Mouse (Mus musculus) cerebellum, postnatal 10 days (tissue): ENCODE measurements at regions not wholly inside any gene's neighbourhood (a gene's known extent, or its start where the extent isn't known, plus 50 kb on each side); places are given as distances from the start of the nearest gene placed in this dataset.
A peak's percentile ranks its signal among the peaks of the same experiment; 100 is the strongest.

ENCODE experiments used
- DNase-seq, 2 experiments: peaks; one replicate each; pipeline ENCODE4 v3.0.0; 2021; ENCODE audit warnings: mixed read lengths in 2 of 2

GRCm38 (mm10) chr12:9438575-9439161 lies 131.2 kb upstream of the Osr1 start:
- DNase-seq: peak; percentile 5 to 11

- no peak for DNase-seq
Measured at GRCm38 (mm10) chr12:9450620-9451019, 119.3 kb upstream of the Osr1 start.

- DNase-seq: no peak
Measured at GRCm38 (mm10) chr12:9460193-9460592, 109.7 kb upstream of the Osr1 start.

- DNase-seq: no peak
Measured at GRCm38 (mm10) chr12:9469655-9470470, 100.1 kb upstream of the Osr1 start.

- DNase-seq: no peak
Measured at GRCm38 (mm10) chr12:9475836-9476235, 94.1 kb upstream of the Osr1 start.

DNA sequence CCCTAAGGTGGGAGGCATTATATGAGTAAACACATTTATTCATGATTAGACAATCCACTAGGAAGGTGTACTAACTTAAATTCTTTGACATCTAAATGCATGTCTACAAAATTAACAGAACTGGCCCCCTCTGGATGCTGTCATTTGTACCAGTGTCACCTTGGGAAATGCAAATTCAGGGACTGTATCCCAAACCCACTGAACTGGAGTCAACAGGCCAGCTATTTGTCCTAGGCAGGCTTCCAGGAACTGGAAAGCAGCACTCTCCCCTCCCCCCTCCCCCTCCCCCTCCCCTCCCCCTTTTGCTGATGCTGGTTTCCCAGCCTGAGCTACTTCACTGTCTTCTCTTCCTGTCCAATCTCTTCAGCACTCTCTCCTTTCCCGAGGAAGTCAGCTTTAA lies 91.7 kb upstream of the Osr1 start:
- no peak for DNase-seq

DNA sequence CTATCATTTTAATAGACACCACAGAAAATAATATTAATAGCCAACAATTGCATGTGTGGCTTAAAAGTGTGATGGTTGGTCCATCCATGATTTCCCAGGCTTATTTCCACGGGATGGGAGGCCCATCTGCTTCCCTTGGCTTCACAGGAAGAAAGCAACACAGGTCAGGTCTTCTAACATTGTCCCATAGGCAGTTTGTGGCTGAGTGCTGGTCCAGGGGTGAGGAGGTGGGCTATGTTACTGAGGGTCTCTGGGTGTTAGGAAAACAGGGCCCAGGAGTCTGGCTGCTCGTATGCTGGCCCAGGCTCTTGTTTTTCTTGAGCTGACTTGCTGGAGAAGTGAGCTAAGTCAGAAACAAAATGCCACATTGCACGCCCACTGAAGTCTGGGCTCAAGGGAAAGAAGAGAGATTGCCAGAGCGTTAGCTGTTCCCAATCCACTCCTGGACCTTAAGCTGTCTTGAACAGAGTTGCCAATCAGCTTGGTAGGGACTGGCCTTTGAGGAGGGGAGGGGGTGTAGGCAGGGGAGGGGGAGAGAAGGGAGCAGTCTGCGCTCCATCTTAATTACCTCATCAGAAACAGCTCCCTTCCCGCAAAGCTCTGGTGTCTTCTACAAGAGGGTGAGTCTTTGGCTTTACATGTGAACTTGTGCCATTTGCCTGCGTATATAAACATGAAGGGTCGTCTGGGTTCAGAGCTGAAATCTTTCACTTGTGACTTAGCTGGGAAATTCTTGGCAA lies 82.1 kb upstream of the Osr1 start:
- DNase-seq: no peak

DNA sequence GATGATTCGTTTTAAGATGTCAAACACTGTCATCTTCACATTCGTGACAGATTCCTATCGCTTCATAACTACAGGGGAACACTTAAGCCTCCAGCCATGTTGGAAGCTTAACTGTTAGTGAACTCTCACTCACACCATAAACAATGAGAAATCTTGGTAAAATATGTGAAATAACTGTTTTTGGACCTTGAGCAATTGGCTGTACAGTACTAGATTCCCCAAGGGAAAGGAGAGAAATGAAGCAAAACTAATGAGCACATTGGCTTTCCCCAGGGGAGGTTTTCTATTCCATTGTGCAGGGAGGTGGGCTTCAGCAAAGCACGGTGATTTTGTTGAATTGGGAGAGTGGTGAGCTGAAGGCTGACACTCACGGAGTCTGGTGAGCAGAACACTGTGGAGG lies 56.0 kb upstream of the Osr1 start:
- DNase-seq: no peak

GRCm38 (mm10) chr12:9518782-9519181 lies 51.1 kb upstream of the Osr1 start:
- peak; percentile 3 to 11 for DNase-seq

- peak; percentile 12 to 31 for DNase-seq
Measured at GRCm38 (mm10) chr12:9519346-9519745, 50.6 kb upstream of the Osr1 start.
